Mouse (Mus musculus) brain, embryonic 14.5 days (tissue): ENCODE results near the gene Pmepa1.

Experiments used
- CTCF ChIP-seq: fragments of 200-500 bp; IDR thresholded peaks from 2 replicates; pipeline ENCODE4 v1.5.1; 2012; ENCODE audit warnings: inconsistent platforms, mild to moderate bottlenecking, moderate library complexity, borderline replicate concordance; ENCODE audit not compliant: insufficient read depth, insufficient read length; ENCODE audit errors: extremely low read depth
- POLR2A ChIP-seq: fragments of 200-500 bp; IDR thresholded peaks from 2 replicates; pipeline ENCODE4 v1.6.1; 2012; ENCODE audit warnings: mild to moderate bottlenecking, inconsistent platforms, borderline replicate concordance; ENCODE audit not compliant: poor library complexity, insufficient read depth, insufficient read length, severe bottlenecking; ENCODE audit errors: extremely low read depth

GRCm38 (mm10) chr2:173274428-173275342 is 1.6 kb downstream of the Pmepa1 start:
- TF ChIP-seq CTCF (no peak), POLR2A (no peak)
